Mouse (Mus musculus) cortical plate, adult 2 months (tissue): ENCODE data around the gene Cep164. TPM values are rescaled to one million over a fixed set of nuclear protein-coding genes. Genes with fewer than 3 reads are reported as not detected.
"Not testable (repeated sequence)": the region's sequence is repeated elsewhere in the genome, so short reads cannot be mapped to it uniquely, and the experiment has no call there.

Source experiments
- H3K27ac ChIP-seq: fragments of 200-500 bp; 2 replicates; pipeline ENCODE4 v1.5.1; 2012; ENCODE audit warnings: low read length, control low read depth, inconsistent platforms; ENCODE audit not compliant: insufficient read depth
- H3K4me1 ChIP-seq: fragments of 200-500 bp; 2 replicates; pipeline ENCODE4 v1.6.1; 2011; ENCODE audit warnings: low read length; ENCODE audit not compliant: control insufficient read depth, insufficient read depth
- H3K4me3 ChIP-seq: fragments of 200-500 bp; 2 replicates; pipeline ENCODE4 v1.5.1; 2011; ENCODE audit warnings: mild to moderate bottlenecking, low read length, control low read depth; ENCODE audit not compliant: insufficient read depth
- CTCF ChIP-seq: fragments of 200-500 bp; IDR thresholded peaks from 2 replicates; pipeline ENCODE4 v1.5.1; 2011; ENCODE audit warnings: mild to moderate bottlenecking, control low read depth, low read length; ENCODE audit not compliant: insufficient read depth; ENCODE audit errors: extremely low read depth
- POLR2A ChIP-seq: fragments of 200-500 bp; IDR thresholded peaks from 2 replicates; pipeline ENCODE4 v1.6.1; 2011; ENCODE audit warnings: mild to moderate bottlenecking, low read length, control low read depth; ENCODE audit not compliant: insufficient read depth; ENCODE audit errors: extremely low read depth
- polyA plus RNA-seq: library from polyadenylated mRNA; depleted of rRNA; stranded (reverse); fragments of >200 nt; gene quantifications from 2 replicates; pipeline ENCODE4 v1.2.3, GENCODE M21; 2012

The Cep164 gene
- polyA plus RNA-seq, 1 experiment, result 18.5 TPM

- Histone ChIP-seq H3K4me1 (no peaks in the 10 kb centered on the region), H3K4me3 (no peak overlapping the region), H3K27ac (no peak overlapping the region)
- no peak for TF ChIP-seq CTCF
- TF ChIP-seq POLR2A, result no peak
Measured at GRCm38 (mm10) chr9:45792235-45792634, 36.3 kb downstream of the Cep164 start.

DNA sequence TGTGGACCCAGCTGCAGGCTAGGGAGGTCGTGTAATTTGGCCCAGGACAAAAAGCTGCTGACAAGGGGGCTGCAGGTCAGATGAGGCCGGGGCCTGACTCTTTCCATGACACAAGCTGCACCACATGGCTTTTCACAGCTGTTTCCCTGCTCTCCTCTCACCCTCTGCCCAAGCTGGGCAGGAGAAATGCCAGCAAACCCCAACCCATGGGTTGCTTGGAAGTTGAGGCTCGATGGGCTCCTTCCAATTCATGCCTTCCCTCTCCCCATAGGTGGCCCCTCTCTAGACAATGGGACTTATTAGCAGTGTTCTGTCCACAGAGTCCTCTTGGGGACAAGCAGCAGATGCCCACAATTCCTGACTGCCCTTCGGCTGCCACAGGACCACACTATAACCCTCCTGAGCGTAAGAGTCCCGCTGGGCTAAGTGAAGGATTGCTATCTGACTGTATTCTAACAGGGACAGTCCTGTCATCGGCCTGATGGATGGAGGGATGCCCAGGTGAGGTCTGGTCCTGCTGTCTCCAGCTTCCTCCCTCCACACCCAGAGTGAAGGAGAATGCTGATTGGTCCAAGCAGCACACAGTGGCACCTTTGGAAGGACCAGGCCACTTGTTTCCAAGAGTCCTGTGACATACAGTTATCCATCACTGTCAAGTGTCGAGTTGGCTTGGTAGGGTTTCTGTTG lies 36.9 kb downstream of the Cep164 start:
- no peaks in the 10 kb centered on the region for H3K4me1 ChIP-seq
- H3K27ac ChIP-seq, result no peak overlapping the region
- no peak for TF ChIP-seq CTCF
- no peak for TF ChIP-seq POLR2A
- no peak overlapping the region for H3K4me3 ChIP-seq

DNA sequence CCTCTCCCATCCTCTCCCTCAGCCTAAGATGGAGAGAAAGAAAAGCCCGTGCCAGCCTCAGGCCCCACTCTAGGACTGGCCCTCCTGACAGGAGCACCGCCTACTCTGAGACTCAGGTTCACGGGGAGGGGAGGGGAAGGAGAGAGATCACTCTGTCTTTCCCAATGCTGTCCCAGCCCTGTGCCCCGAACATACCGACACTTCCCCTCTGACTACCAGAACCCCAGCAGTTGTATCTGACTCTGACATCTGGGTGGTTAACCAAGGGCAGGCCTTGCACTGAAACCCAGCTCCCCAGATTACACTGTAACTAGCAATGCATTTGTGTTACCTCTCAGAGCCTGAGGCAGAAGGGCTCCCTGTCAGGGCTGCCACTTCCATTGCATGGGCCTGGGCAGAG lies 40.1 kb downstream of the Cep164 start:
- Histone ChIP-seq H3K4me1 (no peaks in the 10 kb centered on the region), H3K27ac (no peak overlapping the region), H3K4me3 (no peak overlapping the region)
- TF ChIP-seq POLR2A (no peak), CTCF (no peak)

DNA sequence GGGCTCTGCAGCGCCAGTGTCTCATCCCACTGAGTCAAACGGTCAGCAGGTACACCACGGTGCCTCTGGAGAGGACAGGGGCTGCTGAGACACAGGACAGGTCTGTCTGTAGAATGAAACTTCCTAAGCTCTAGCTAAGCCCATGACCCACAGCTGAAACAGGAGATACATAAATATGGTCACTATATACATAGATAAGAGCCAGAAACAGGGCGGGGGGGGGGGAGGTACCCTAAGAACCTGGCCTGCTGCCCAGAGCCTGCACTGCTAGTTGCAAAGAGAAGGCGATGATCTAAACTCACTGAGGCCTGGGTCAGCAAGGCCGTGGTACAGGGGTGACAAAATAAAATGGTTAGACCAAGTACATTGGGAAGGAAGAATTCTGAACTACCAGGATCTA lies 40.9 kb downstream of the Cep164 start:
- H3K27ac ChIP-seq, result no peak overlapping the region
- no peak overlapping the region for H3K4me3 ChIP-seq
- TF ChIP-seq POLR2A (no peak), CTCF (no peak)
- H3K4me1 ChIP-seq, result no peaks in the 10 kb centered on the region

- Histone ChIP-seq H3K27ac (no peak overlapping the region), H3K4me1 (no peaks in the 10 kb centered on the region), H3K4me3 (no peak overlapping the region)
- TF ChIP-seq POLR2A, result no peak
- no peak for TF ChIP-seq CTCF
Measured at GRCm38 (mm10) chr9:45787071-45787470, 41.4 kb downstream of the Cep164 start.

DNA sequence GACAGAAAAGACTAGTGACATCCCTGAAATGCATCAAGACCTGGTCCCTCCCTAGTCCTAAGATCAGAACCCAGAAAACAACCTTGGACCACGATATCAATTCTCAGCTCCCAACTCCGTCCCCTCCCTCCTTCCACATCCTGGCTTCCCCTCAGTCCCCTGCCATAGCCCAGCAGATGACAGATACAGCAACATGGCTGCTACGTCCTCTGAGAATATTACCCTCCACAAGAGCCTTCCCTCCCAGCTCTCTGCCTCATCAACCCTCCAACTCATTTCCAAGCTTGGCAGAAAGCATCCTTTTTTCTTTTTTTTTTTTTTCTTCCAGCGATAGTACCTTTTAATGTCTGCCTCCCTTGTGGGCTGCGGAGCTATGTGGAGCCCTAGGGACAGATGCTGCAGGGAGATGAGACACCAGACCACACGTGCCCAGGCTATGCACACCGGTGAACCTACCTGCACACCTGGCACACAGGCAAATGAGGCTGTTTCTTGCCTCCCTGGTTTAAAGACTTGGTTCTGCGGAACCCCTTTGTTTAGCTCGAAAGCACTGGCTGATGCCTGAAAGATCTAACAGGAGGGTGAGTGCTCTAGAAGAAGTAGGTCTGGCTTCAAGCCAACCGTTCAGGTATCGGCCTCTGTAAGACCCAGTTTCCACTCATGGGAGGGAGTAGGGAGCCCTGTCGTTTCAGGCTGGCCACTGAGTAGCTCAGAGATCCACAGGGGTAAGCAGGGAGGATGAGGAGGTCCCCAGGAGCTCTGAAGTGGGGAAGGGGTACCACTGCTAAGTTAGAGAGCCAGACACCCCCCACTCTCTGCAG lies 45.0 kb downstream of the Cep164 start:
- no peak overlapping the region for H3K27ac ChIP-seq

GRCm38 (mm10) chr9:45779201-45779600 lies 49.3 kb downstream of the Cep164 start:
- TF ChIP-seq CTCF (no peak), POLR2A (no peak)
- H3K4me1 ChIP-seq, result no peaks in the 10 kb centered on the region
- H3K4me3 ChIP-seq, result no peak overlapping the region
- H3K27ac ChIP-seq, result no peak overlapping the region

More for the DNA sequence above, 45.0 kb downstream of the Cep164 start:
- TF ChIP-seq POLR2A, result no peak
- no peak for TF ChIP-seq CTCF
- Histone ChIP-seq H3K4me1 (no peaks in the 10 kb centered on the region), H3K4me3 (no peak overlapping the region)

GRCm38 (mm10) chr9:45776176-45776575 lies 52.3 kb downstream of the Cep164 start:
- H3K4me1 ChIP-seq, H3K27ac ChIP-seq, H3K4me3 ChIP-seq: not testable (repeated sequence)

DNA sequence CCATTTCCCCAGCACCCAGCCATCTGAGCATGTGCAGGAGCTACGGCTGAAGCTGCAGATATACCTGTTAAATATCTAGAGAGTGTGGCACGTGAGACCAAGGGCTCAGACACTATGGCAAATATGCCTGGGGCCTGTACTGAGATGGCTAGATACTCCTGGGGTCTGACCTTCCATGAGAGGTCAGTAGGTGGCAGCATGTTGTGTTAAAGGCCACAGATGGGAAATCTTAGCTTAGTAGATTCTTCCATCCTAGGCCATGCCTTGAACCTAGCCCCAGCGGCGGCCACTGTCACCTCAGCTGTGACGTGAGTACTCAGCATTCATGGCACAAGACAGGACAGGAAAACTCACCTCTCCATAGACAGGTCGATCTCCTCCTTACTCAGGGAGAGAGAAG lies 54.4 kb downstream of the Cep164 start:
- no peak for TF ChIP-seq POLR2A
- TF ChIP-seq CTCF, result no peak
- Histone ChIP-seq H3K4me1 (no peaks in the 10 kb centered on the region), H3K4me3 (no peak overlapping the region), H3K27ac (no peak overlapping the region)

GRCm38 (mm10) chr9:45769596-45769995 lies 58.9 kb downstream of the Cep164 start:
- TF ChIP-seq CTCF, result no peak
- H3K27ac ChIP-seq, result no peak overlapping the region
- no peak overlapping the region for H3K4me3 ChIP-seq
- H3K4me1 ChIP-seq, result 0 out of 2 replicates have a peak, but pooled peaks cover 2% of the 10 kb centered on the region

DNA sequence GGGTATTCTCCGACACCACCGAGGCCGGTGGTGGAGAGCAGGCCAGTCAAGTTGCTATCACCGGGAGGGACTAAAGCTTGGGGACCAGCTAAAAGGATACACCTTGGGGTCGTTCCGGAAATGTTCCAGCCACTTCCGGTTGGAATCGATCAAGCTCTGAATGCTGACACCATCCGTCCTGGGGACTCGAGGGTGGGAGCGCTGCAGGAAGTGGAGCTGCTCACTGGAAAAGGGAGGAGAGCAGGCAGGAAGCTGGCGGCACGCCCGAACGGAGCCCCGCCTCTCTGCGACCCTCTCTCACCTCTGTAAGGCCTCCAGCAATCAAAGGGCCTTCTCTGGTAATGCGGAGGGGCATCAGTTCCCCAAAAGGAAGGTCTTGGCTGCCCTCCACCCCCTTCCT lies 60.1 kb downstream of the Cep164 start:
- Histone ChIP-seq H3K4me1 (0 out of 2 replicates have a peak, but pooled peaks cover 2% of the 10 kb centered on the region), H3K4me3 (no peak overlapping the region), H3K27ac (no peak overlapping the region)
- TF ChIP-seq POLR2A (no peak), CTCF (no peak)
